Mouse (Mus musculus) heart, postnatal 0 days (tissue): ENCODE results near the gene Foxj3. TPM values are rescaled to one million over a fixed set of nuclear protein-coding genes. Genes with fewer than 3 reads are reported as not detected.

Source experiments
- ATAC-seq: fragments of 200-750 bp; cut with Nextera tagmentation; 2 replicates; pipeline ENCODE4 v1.8.0; 2017; ENCODE audit warnings: low read depth, moderate number of reproducible peaks, moderate library complexity; ENCODE audit not compliant: insufficient read depth
- DNase-seq: peaks from one replicate; pipeline ENCODE4 v3.0.0-alpha.2; 2016; ENCODE audit warnings: low spot score
- H3K27ac ChIP-seq: fragments of 300-500 bp; sonication (generic); 2 replicates; pipeline ENCODE4 v1.5.1; 2014; ENCODE audit warnings: low read depth, mild to moderate bottlenecking
- H3K27me3 ChIP-seq: fragments of 300-500 bp; sonication (generic); 2 replicates; pipeline ENCODE4 v1.6.1; 2014; ENCODE audit warnings: low read length, mixed read lengths; ENCODE audit not compliant: control insufficient read depth, insufficient read depth
- H3K36me3 ChIP-seq: fragments of 300-500 bp; sonication (generic); replicated peaks from 2 replicates; pipeline ENCODE4 v1.6.1; 2014; ENCODE audit warnings: low read length, mixed read lengths; ENCODE audit not compliant: control insufficient read depth, insufficient read depth
- H3K4me1 ChIP-seq: fragments of 300-500 bp; sonication (generic); 2 replicates; pipeline ENCODE4 v1.6.1; 2014; ENCODE audit warnings: antibody characterized with exemption; ENCODE audit not compliant: control insufficient read depth, insufficient read depth
- H3K4me2 ChIP-seq: fragments of 300-500 bp; sonication (generic); 2 replicates; pipeline ENCODE4 v1.6.1; 2014; ENCODE audit warnings: low read depth, mild to moderate bottlenecking, low read length, moderate library complexity
- H3K4me3 ChIP-seq: fragments of 300-500 bp; sonication (generic); 2 replicates; pipeline ENCODE4 v1.5.1; 2014; ENCODE audit warnings: low read depth, low read length
- H3K9ac ChIP-seq: fragments of 300-500 bp; sonication (generic); replicated peaks from 2 replicates; pipeline ENCODE4 v1.6.1; 2014; ENCODE audit warnings: low read depth, low read length, mixed read lengths
- H3K9me3 ChIP-seq: fragments of 300-500 bp; sonication (generic); replicated peaks from 2 replicates; pipeline ENCODE4 v1.6.1; 2016; ENCODE audit warnings: low read length; ENCODE audit not compliant: control insufficient read depth
- CTCF ChIP-seq: IDR thresholded peaks from 2 replicates; pipeline ENCODE4 v1.5.1; 2016; ENCODE audit warnings: antibody characterized with exemption, control low read depth, low read depth
- EP300 ChIP-seq: IDR thresholded peaks from 2 replicates; pipeline ENCODE4 v1.6.1; 2016; ENCODE audit warnings: antibody characterized with exemption, low read depth
- WGBS: fragments of 180-500 bp; shearing (Covaris S2); extraction: QIAGEN DNeasy Blood & Tissue Kit; methylation state at CpG from one replicate; pipeline ENCODE4 v1.1.7; 2014; 5-methylcytosine and 5-hydroxymethylcytosine counted together
- polyA plus RNA-seq: library from polyadenylated mRNA; unstranded; fragments of >200 nt; fragmentation: Nextera tagmentation; extraction: Ambion mirVana; gene quantifications from 2 replicates; pipeline ENCODE4 v1.2.1, GENCODE M21; 2015
- total RNA-seq: library from RNA; depleted of rRNA; stranded (reverse); fragments of >200 nt; gene quantifications from 2 replicates; pipeline ENCODE4 v1.2.3, GENCODE M21; 2014; ENCODE audit warnings: low replicate concordance

Gene Foxj3
- total and polyA plus RNA-seq, 2 experiments from 2014 or later = 10.7 to 16.6 TPM

DNA sequence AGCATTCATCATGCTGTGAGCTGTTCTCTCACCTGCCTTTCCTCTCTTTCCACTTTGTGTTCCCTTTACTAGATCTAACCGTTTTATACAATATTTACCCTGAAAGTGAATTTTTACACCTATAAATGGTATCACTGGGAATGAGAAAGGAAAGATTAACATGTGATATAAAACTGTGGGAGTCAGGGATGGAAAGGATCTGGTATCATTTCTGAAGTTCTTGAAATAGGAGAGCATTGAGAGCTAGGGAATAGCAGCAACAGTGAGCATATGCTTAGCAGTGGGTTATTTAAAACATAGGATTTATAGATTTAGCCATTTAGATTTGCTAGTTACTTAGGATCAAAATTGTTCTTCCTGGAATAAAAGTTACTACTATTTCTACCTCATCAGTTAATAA is 53.2 kb downstream of the Foxj3 start:
- no peak for DNase-seq
- no peak overlapping the region for H3K4me3 ChIP-seq
- no peak for ATAC-seq
- H3K27ac ChIP-seq = no peak overlapping the region
- WGBS = 79% methylated on average over 1 of the region's 1 CpGs
- H3K27me3 ChIP-seq = no peaks in the 10 kb centered on the region
- H3K36me3 ChIP-seq = peaks cover 19% of the 10 kb centered on the region; the same call in 1 of the 2 replicates
- no peak overlapping the region for H3K4me2 ChIP-seq
- peaks cover 6% of the 10 kb centered on the region; the same call in 1 of the 2 replicates for H3K4me1 ChIP-seq
- no peak overlapping the region for H3K9ac ChIP-seq
- H3K9me3 ChIP-seq = no peaks in the 10 kb centered on the region
- TF ChIP-seq CTCF = no peak

DNA sequence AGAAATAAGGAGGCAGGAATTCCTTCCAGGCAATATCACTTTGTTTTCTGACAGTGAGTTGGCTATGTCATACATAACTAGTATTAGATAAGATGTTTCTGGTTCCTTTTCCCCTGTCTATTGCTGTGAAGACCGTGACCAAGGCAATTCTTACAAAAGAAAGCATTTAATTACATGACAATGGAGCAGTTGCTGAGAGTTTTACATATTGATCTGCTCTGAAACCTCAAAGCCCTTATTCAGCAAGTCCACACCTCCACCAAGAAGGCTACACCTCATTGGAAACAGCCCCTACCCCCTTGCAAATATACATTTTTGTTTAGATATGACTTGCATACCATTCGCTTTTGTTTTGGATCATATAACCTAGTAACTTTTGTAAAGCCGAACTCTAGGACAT is 55.7 kb downstream of the Foxj3 start:
- WGBS = 72% methylated on average over 3 of the region's 3 CpGs
- no peak for ATAC-seq
- TF ChIP-seq CTCF = no peak
- no peak for TF ChIP-seq EP300

DNA sequence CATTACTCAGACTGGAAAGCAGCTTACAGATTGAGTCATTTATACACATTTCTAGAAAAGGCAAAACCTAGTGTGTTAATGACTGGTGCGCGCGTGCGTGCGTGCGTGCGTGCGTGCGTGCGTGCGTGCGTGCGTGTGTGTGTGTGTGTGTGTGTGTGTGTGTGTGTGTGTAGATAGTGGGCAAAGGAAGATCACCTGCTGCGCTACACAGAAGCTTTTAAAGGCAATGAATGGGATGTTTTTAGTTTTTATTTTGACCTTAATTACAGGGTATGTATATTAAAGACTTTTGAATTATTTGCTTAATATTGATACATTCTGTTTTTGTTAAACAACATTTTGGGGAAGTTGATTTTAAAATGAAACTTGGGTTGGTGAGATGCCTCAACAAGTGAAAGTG is 57.5 kb downstream of the Foxj3 start:
- no peaks in the 10 kb centered on the region for H3K27me3 ChIP-seq
- H3K9me3 ChIP-seq = no peaks in the 10 kb centered on the region
- H3K4me3 ChIP-seq = no peak overlapping the region
- H3K27ac ChIP-seq = no peak overlapping the region
- TF ChIP-seq CTCF (no peak), EP300 (no peak)
- no peak for DNase-seq
- ATAC-seq = no peak
- H3K36me3 ChIP-seq = no peaks in the 10 kb centered on the region
- 92% methylated on average over 14 of the region's 14 CpGs for WGBS
- no peak overlapping the region for H3K4me2 ChIP-seq
- no peak overlapping the region for H3K9ac ChIP-seq
- H3K4me1 ChIP-seq = peaks cover 6% of the 10 kb centered on the region; the same call in 1 of the 2 replicates

More for the DNA sequence above, 55.7 kb downstream of the Foxj3 start:
- Histone ChIP-seq H3K4me3 (no peak overlapping the region), H3K4me1 (peaks cover 6% of the 10 kb centered on the region; the same call in 1 of the 2 replicates), H3K36me3 (0 out of 2 replicates have a peak, but pooled peaks cover 12% of the 10 kb centered on the region), H3K9me3 (no peaks in the 10 kb centered on the region), H3K4me2 (no peak overlapping the region), H3K27ac (0 out of 2 replicates have a peak overlapping the region, but pooled peaks have one; percentile 13), H3K27me3 (no peaks in the 10 kb centered on the region), H3K9ac (no peak overlapping the region)
- no peak for DNase-seq

DNA sequence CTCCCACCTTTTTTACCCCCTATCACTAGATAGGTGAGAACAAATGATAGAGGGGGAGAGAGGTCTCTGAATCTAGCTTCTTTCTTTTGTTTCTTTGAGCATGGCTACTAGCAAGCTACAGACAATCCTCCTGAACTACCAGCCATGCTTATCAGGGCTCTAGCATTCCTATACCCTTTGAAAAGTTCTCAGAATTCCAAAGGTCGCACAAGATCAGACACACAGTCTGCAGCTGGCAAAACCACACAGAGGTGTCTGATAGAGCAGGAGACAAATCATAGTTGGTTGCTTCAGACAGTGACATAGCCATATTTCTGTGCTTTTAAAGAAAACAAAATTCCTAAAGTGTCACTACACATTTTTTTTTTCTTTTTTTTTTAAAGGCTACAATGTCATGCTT is 62.8 kb downstream of the Foxj3 start:
- WGBS = 10% methylated on average over 1 of the region's 1 CpGs
- Histone ChIP-seq H3K4me3 (no peak overlapping the region), H3K4me2 (no peak overlapping the region), H3K9me3 (no peaks in the 10 kb centered on the region), H3K4me1 (peaks cover 5% of the 10 kb centered on the region; the same call in 1 of the 2 replicates), H3K36me3 (peaks cover 5% of the 10 kb centered on the region; the same call in 1 of the 2 replicates), H3K27me3 (no peaks in the 10 kb centered on the region), H3K27ac (peak overlapping the region; percentile 57), H3K9ac (no peak overlapping the region)
- TF ChIP-seq EP300 (no peak), CTCF (no peak)
- peak; percentile 44 for DNase-seq
- ATAC-seq = peak; percentile 58; the same call in 1 of the 2 replicates

DNA sequence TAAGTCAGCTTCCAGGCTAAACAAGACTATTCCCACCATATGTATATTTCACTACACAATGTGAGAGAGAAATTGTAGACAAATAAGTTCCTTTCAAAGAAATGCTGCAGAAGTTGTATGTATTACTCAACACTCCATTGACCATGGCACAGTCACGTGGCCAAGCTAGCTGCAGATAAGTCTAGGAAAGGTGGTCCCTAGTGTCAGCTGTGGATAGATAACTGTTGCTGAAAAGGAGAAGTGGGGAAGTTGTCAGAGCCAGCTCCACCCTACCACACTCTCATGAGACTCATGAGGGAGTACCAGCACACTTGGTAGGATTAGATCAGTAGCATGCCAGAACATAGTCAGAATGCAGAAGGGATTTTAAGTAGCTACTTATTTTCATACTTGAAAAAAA is 72.7 kb downstream of the Foxj3 start:
- Histone ChIP-seq H3K4me1 (peaks cover 7% of the 10 kb centered on the region; the same call in 1 of the 2 replicates), H3K27ac (no peak overlapping the region), H3K36me3 (peaks cover 12% of the 10 kb centered on the region; the same call in 1 of the 2 replicates), H3K9me3 (no peaks in the 10 kb centered on the region), H3K27me3 (no peaks in the 10 kb centered on the region), H3K4me2 (no peak overlapping the region), H3K4me3 (no peak overlapping the region), H3K9ac (no peak overlapping the region)
- TF ChIP-seq EP300 = no peak
- TF ChIP-seq CTCF = no peak
- DNase-seq (no peak), ATAC-seq (no peak)
- 41% methylated on average over 1 of the region's 1 CpGs for WGBS

GRCm38 (mm10) chr4:119614078-119614477 is 77.3 kb downstream of the Foxj3 start:
- DNase-seq (no peak), ATAC-seq (no peak)
- no peak overlapping the region for H3K4me3 ChIP-seq
- TF ChIP-seq CTCF (no peak), EP300 (no peak)
- H3K9ac ChIP-seq = no peak overlapping the region
- H3K36me3 ChIP-seq = peaks cover 23% of the 10 kb centered on the region
- H3K9me3 ChIP-seq = no peaks in the 10 kb centered on the region
- no peak overlapping the region for H3K4me2 ChIP-seq
- WGBS = 79% methylated on average over 1 of the region's 1 CpGs
- no peaks in the 10 kb centered on the region for H3K27me3 ChIP-seq
- H3K4me1 ChIP-seq = peaks cover 7% of the 10 kb centered on the region; the same call in 1 of the 2 replicates
- 0 out of 2 replicates have a peak overlapping the region, but pooled peaks have one; percentile 51 for H3K27ac ChIP-seq
